Mouse (Mus musculus): Measurements from ENCODE around the gene Gm14214. TPM values are rescaled to one million over a fixed set of nuclear protein-coding genes. Genes with fewer than 3 reads are reported as not detected.

Gm14214 gene
- total and polyA plus RNA-seq, 3 experiments, result 0.17 TPM; not detected in 2

DNA sequence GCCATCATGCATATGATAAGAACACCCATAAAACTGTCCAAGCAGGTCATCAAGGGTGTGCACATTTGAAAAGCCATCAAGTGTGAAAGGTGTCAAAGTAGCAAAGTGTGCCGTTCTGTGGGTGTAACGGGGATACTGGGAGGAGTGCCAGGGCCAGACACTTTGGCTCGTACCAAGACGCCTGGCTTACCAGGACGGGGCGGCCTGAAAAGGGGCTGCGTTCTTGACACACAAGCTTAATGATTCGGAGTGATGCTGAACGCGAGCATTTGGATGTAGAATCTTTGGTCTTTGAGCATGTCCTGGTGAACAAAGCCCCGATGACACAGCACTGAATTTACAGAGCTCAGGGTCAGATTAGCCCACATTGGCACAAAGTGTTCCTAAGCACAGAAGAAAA, 16.9 kb upstream of the Gm14214 start:
- Histone ChIP-seq H3K9ac (ENCODE audit: control insufficient read depth, low read depth, low read length, poor library complexity, severe bottlenecking) (no peak overlapping the region), H3K27ac (ENCODE audit: control insufficient read depth, low read depth, low read length) (no peak overlapping the region), H3K4me1 (ENCODE audit: control insufficient read depth in 1 of 2, insufficient read depth in 2 of 2, low read length in 2 of 2) (peaks cover 9 to 20% of the 10 kb centered on the region in 2 experiments)

DNA sequence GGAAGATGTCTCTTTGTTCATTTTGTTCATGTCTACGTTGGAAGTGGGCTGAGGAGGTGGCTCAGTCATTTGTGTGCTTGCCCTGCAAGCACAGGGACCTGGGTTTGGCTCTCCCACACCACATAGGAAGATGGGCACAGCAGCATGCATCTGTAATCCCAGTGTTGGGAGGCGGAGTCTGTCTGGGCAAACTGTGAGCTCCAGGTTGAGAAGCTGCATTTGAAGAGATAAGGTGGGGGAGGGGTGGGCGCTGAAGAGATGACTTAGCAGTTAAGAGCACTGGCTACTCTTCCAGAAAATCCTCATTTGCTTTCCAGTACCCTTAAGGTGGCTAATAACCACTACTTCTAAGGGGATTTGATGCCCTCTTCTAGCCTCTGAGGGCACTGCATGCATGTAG, 16.4 kb upstream of the Gm14214 start:
- no peaks in the 10 kb centered on the region for H3K27me3 ChIP-seq (ENCODE audit: control insufficient read depth in 1 of 2, insufficient read depth in 2 of 2, low read length in 2 of 2)
- peak; percentile 55 for TF ChIP-seq TAL1 (IDR thresholded peaks at IDR 0.05; ENCODE audit: low read length)
- TF ChIP-seq ZNF384 (IDR thresholded peaks at IDR 0.05; ENCODE audit: low read depth, low read length), result no peak
- TF ChIP-seq ETS1 (IDR thresholded peaks at IDR 0.05; ENCODE audit: low read depth, low read length), result peak; percentile 57; the same call in 1 of the 2 replicates
- peak; percentile 40 for TF ChIP-seq CHD2 (IDR thresholded peaks at IDR 0.05; ENCODE audit: low read length)
- no peak for TF ChIP-seq E2F4 (IDR thresholded peaks at IDR 0.05; ENCODE audit: borderline replicate concordance, low read depth, low read length)
- TF ChIP-seq TBP (IDR thresholded peaks at IDR 0.05; ENCODE audit: low read depth, low read length), result no peak
- TF ChIP-seq ZC3H11A (IDR thresholded peaks at IDR 0.05; ENCODE audit: low read depth, low read length), result no peak
- peak; percentile 50; the same call in 1 of the 2 replicates for TF ChIP-seq RCOR1 (IDR thresholded peaks at IDR 0.05; ENCODE audit: low read depth, low read length)
- no peak for TF ChIP-seq ZMIZ1 (IDR thresholded peaks at IDR 0.05; ENCODE audit: low read depth, low read length)
- no peak for TF ChIP-seq ELF1 (IDR thresholded peaks at IDR 0.05; ENCODE audit: low read depth, low read length)
- TF ChIP-seq TCF12 (IDR thresholded peaks at IDR 0.05; ENCODE audit: low read depth, low read length), result peak; percentile 65
- TF ChIP-seq NRF1 (IDR thresholded peaks at IDR 0.05; ENCODE audit: insufficient read depth, low read depth, low read length, poor library complexity, severe bottlenecking), result no peak
- peak; percentile 71 for TF ChIP-seq GATA1 (IDR thresholded peaks at IDR 0.05; ENCODE audit: low read depth, low read length)
- peak; percentile 29 to 78; a peak in 3 of 4 replicates for TF ChIP-seq EP300 (IDR thresholded peaks at IDR 0.05; ENCODE audit: low read depth in 1 of 2, low read length in 2 of 2)
- H3K79me2 ChIP-seq (ENCODE audit: control insufficient read depth, insufficient read depth, low read length, poor library complexity), result peaks cover 1% of the 10 kb centered on the region; the same call in 1 of the 2 replicates
- H3K27ac ChIP-seq (ENCODE audit: control insufficient read depth, low read depth, low read length), result no peak overlapping the region
- H3K9me3 ChIP-seq (replicated peaks; ENCODE audit: insufficient read depth, low read length), result no peaks in the 10 kb centered on the region
- no peak overlapping the region for H3K4me3 ChIP-seq (ENCODE audit: control insufficient read depth in 1 of 2, insufficient read depth in 1 of 2, low read depth in 2 of 2, low read length in 2 of 2)
- peak; percentile 86 for DNase-seq (ENCODE audit: low read depth, low spot score)
- peaks cover 0 to 18% of the 10 kb centered on the region in 2 experiments; a peak in 2 of 4 replicates for H3K36me3 ChIP-seq (ENCODE audit: control insufficient read depth in 1 of 2, insufficient read depth in 2 of 2, low read length in 2 of 2)
- peaks cover 9 to 20% of the 10 kb centered on the region in 2 experiments for H3K4me1 ChIP-seq (ENCODE audit: control insufficient read depth in 1 of 2, insufficient read depth in 2 of 2, low read length in 2 of 2)
- H3K9ac ChIP-seq (ENCODE audit: control insufficient read depth, low read depth, low read length, poor library complexity, severe bottlenecking), result no peak overlapping the region

More for the DNA sequence above, 16.9 kb upstream of the Gm14214 start:
- Histone ChIP-seq H3K27me3 (ENCODE audit: control insufficient read depth in 1 of 2, insufficient read depth in 2 of 2, low read length in 2 of 2) (no peaks in the 10 kb centered on the region), H3K36me3 (ENCODE audit: control insufficient read depth in 1 of 2, insufficient read depth in 2 of 2, low read length in 2 of 2) (peaks cover 0 to 18% of the 10 kb centered on the region in 2 experiments; a peak in 2 of 4 replicates), H3K79me2 (ENCODE audit: control insufficient read depth, insufficient read depth, low read length, poor library complexity) (peaks cover 7% of the 10 kb centered on the region), H3K9me3 (replicated peaks; ENCODE audit: insufficient read depth, low read length) (no peaks in the 10 kb centered on the region), H3K4me3 (ENCODE audit: control insufficient read depth in 1 of 2, insufficient read depth in 1 of 2, low read depth in 2 of 2, low read length in 2 of 2) (no peak overlapping the region)
- DNase-seq (ENCODE audit: low read depth, low spot score), result peak; percentile 35
- TF ChIP-seq TAL1 (IDR thresholded peaks at IDR 0.05; ENCODE audit: low read length), result no peak
- peak; percentile 45; the same call in 1 of the 2 replicates for TF ChIP-seq MAX (IDR thresholded peaks at IDR 0.05; ENCODE audit: low read length)
